Mouse (Mus musculus) CH12.LX (cell line): ENCODE data around the gene Tgfbr3.

Experiments used
- ELF1 ChIP-seq: IDR thresholded peaks from 2 replicates; pipeline ENCODE4 v1.6.1; 2014; ENCODE audit warnings: low read depth, mild to moderate bottlenecking, inconsistent platforms, low read length, improper control_type of control experiment
- EP300 ChIP-seq: IDR thresholded peaks from 2 replicates; pipeline ENCODE4 v1.6.1; 2011; ENCODE audit warnings: low read length, improper control_type of control experiment
- MYC ChIP-seq: IDR thresholded peaks from 2 replicates; pipeline ENCODE4 v1.6.1; 2011; ENCODE audit warnings: low read depth, mild to moderate bottlenecking, improper control_type of control experiment, low read length
- POLR2A ChIP-seq: IDR thresholded peaks from 2 replicates; pipeline ENCODE4 v1.6.1; 2011; ENCODE audit warnings: low read depth, mild to moderate bottlenecking, improper control_type of control experiment, low read length
- TCF12 ChIP-seq: IDR thresholded peaks from 2 replicates; pipeline ENCODE4 v1.6.1; 2014; ENCODE audit warnings: low read depth, mild to moderate bottlenecking, inconsistent platforms, low read length, improper control_type of control experiment

DNA sequence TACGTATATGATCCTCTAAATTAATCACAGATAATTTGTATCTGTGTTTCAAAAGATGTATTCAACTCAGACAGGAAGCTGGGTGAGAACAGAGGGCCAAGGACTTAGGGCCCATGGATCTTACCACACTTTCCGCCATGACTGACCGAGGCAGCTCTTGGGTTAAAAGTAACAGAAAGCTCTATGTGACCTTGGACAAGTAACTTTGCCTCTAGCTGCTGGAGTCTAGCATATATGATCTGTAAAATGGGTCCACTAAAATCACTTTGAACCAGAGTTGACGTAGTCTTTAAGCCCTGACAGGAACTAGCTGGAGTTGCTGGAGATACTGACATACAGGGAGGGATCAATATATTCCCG is 1.5 kb downstream of the Tgfbr3 start:
- TF ChIP-seq POLR2A, result no peak
- TF ChIP-seq MYC, result no peak
- TF ChIP-seq EP300, result no peak
- no peak for TF ChIP-seq TCF12
- TF ChIP-seq ELF1, result no peak
